Mouse (Mus musculus) embryonic facial prominence, embryonic 15.5 days (tissue): ENCODE results near the gene Casp7. TPM values are rescaled to one million over a fixed set of nuclear protein-coding genes. Genes with fewer than 3 reads are reported as not detected.

ENCODE experiments used
- ATAC-seq: fragments of 200-750 bp; cut with Nextera tagmentation; 2 replicates; pipeline ENCODE4 v1.8.0; 2017; ENCODE audit warnings: low read depth, moderate TSS enrichment; ENCODE audit not compliant: insufficient number of reproducible peaks, low FRiP score, low TSS enrichment
- H3K27ac ChIP-seq: fragments of 300-500 bp; sonication (generic); replicated peaks from 2 replicates; pipeline ENCODE4 v1.5.1; 2015; ENCODE audit warnings: mild to moderate bottlenecking, inconsistent platforms
- H3K27me3 ChIP-seq: fragments of 300-500 bp; sonication (generic); 2 replicates; pipeline ENCODE4 v1.6.1; 2015; ENCODE audit warnings: inconsistent platforms
- H3K36me3 ChIP-seq: fragments of 300-500 bp; sonication (generic); 2 replicates; pipeline ENCODE4 v1.6.1; 2015; ENCODE audit warnings: mild to moderate bottlenecking, inconsistent platforms
- H3K4me1 ChIP-seq: fragments of 300-500 bp; sonication (generic); 2 replicates; pipeline ENCODE4 v1.6.1; 2015; ENCODE audit warnings: inconsistent platforms
- H3K4me2 ChIP-seq: fragments of 300-500 bp; sonication (generic); replicated peaks from 2 replicates; pipeline ENCODE4 v1.6.1; 2015; ENCODE audit warnings: mild to moderate bottlenecking, inconsistent platforms
- H3K4me3 ChIP-seq: fragments of 300-500 bp; sonication (generic); replicated peaks from 2 replicates; pipeline ENCODE4 v1.5.1; 2015; ENCODE audit warnings: mild to moderate bottlenecking, inconsistent platforms
- H3K9ac ChIP-seq: fragments of 300-500 bp; sonication (generic); 2 replicates; pipeline ENCODE4 v1.6.1; 2015; ENCODE audit warnings: inconsistent platforms
- H3K9me3 ChIP-seq: fragments of 300-500 bp; sonication (generic); replicated peaks from 2 replicates; pipeline ENCODE4 v1.6.1; 2016; ENCODE audit warnings: inconsistent platforms
- WGBS: fragments of 180-500 bp; shearing (Covaris S2); methylation state at CpG from one replicate; pipeline ENCODE4 v1.1.7; 2015; 5-methylcytosine and 5-hydroxymethylcytosine counted together
- polyA plus RNA-seq: library from polyadenylated mRNA; unstranded; fragments of >200 nt; fragmentation: Nextera tagmentation; extraction: Ambion mirVana; gene quantifications from 2 replicates; pipeline ENCODE4 v1.2.1, GENCODE M21; 2015

The Casp7 gene
- polyA plus RNA-seq, 1 experiment from 2014 or later, result 25.0 TPM

DNA sequence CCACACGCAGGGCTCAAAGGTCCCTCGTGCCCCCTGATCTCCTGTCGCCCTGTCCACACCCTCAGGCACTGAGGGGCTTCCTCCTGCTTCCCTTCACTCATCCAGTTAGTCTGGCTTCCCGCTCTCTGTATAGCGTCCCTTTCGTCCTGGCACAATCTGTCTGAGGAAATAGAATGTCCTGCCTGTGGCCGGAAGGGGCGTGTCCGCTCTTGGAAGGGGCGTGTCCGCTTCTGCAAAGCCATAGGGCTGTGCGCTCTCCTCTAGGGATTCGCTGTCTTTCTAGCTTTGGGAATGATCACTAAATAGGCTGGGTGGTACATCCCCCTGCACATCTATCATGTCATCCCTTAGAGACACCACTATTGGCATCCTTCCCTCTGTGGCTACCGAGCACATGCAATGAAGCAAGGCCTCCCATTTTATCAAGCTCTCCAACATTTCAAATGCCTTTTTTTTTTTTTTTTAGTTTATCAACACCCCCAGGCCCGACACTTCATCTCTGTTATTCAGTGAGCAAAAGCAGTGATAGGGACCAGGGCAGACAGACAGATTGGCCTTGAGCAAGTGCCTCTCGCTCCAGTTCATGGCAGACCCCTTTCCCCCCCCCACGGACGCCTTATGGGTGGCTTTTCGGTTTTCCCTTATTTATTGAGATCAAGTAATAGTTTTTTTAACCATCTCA, 78.1 kb downstream of the Casp7 start:
- ATAC-seq, result no peak

DNA sequence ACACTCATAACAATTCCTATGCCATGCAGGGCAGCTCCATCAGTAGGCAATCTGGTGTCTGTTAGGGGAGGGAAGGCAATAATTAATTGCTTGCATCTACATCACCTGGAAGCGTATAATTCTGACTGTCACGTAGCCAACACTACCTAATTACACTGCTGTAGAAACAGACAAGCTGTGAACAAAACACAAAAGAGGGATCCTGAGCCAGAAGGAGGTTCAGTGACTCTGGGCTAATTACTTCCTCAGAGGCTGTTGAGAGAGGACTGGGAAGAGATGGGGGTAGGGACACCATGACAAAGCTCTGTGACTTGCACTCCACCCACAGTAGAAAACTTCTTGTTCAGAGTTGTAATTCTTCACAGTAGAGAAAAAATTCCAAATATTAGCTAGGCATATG, 79.6 kb downstream of the Casp7 start:
- H3K36me3 ChIP-seq, result no peaks in the 10 kb centered on the region
- no peak overlapping the region for H3K4me2 ChIP-seq
- no peak overlapping the region for H3K9ac ChIP-seq
- no peak overlapping the region for H3K4me3 ChIP-seq
- no peak overlapping the region for H3K27ac ChIP-seq
- 0 out of 2 replicates have a peak, but pooled peaks have one; percentile 63 for ATAC-seq
- WGBS, result 35% methylated on average over 2 of the region's 2 CpGs
- no peaks in the 10 kb centered on the region for H3K9me3 ChIP-seq
- H3K27me3 ChIP-seq, result no peaks in the 10 kb centered on the region
- peaks cover 2% of the 10 kb centered on the region for H3K4me1 ChIP-seq

More for the DNA sequence above, 78.1 kb downstream of the Casp7 start:
- peaks cover 6% of the 10 kb centered on the region for H3K4me1 ChIP-seq
- no peak overlapping the region for H3K9ac ChIP-seq
- H3K4me2 ChIP-seq, result no peak overlapping the region
- no peak overlapping the region for H3K27ac ChIP-seq
- no peaks in the 10 kb centered on the region for H3K36me3 ChIP-seq
- 53% methylated on average over 19 of the region's 19 CpGs for WGBS
- H3K4me3 ChIP-seq, result no peak overlapping the region
- no peaks in the 10 kb centered on the region for H3K9me3 ChIP-seq
- H3K27me3 ChIP-seq, result no peaks in the 10 kb centered on the region

DNA sequence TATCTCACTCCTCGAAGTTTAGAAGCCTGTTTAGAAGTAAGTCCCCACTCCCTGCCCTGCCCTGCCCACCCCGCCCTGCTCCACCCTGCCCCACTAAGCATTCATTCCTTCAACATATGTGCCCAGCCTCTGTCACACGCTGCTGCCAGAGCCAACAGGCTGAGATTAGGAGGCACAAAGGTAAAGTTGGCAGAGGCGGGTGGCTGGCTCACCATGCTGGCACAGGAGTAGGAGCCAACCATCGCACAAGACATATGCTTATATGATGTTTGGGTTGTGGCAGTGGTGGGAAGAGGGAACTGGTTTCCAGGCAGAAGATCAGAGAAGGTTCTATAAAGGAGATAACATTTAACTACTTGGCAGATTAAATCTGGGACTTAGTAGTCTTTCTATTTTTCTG, 80.3 kb downstream of the Casp7 start:
- Histone ChIP-seq H3K4me2 (no peak overlapping the region), H3K36me3 (no peaks in the 10 kb centered on the region), H3K9me3 (no peaks in the 10 kb centered on the region), H3K4me1 (no peaks in the 10 kb centered on the region; the same call in 1 of the 2 replicates), H3K27me3 (no peaks in the 10 kb centered on the region), H3K4me3 (no peak overlapping the region), H3K9ac (no peak overlapping the region), H3K27ac (no peak overlapping the region)
- 74% methylated on average over 5 of the region's 5 CpGs for WGBS
- ATAC-seq, result no peak

DNA sequence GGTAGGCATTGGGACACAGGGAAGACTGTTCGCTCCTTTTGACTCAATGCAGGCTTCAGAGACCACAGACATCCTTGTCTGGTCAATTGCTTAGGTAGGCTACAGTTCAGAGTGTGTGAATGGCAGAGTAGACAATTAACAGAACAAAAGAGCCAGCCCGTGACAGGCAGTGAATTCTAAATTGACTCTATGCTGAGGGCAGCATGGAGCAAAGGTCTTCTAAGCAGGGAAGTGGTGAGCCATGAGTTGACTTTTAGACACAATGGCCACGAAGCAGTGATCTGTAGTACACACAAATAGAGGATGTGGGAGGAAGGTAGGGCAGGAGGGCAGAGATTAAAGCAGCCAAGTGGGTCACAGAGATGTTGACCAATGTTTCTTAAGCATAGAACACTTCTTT, 80.9 kb downstream of the Casp7 start:
- Histone ChIP-seq H3K27me3 (no peaks in the 10 kb centered on the region), H3K4me1 (no peaks in the 10 kb centered on the region; the same call in 1 of the 2 replicates)
- WGBS, result 80% methylated on average over 3 of the region's 3 CpGs

DNA sequence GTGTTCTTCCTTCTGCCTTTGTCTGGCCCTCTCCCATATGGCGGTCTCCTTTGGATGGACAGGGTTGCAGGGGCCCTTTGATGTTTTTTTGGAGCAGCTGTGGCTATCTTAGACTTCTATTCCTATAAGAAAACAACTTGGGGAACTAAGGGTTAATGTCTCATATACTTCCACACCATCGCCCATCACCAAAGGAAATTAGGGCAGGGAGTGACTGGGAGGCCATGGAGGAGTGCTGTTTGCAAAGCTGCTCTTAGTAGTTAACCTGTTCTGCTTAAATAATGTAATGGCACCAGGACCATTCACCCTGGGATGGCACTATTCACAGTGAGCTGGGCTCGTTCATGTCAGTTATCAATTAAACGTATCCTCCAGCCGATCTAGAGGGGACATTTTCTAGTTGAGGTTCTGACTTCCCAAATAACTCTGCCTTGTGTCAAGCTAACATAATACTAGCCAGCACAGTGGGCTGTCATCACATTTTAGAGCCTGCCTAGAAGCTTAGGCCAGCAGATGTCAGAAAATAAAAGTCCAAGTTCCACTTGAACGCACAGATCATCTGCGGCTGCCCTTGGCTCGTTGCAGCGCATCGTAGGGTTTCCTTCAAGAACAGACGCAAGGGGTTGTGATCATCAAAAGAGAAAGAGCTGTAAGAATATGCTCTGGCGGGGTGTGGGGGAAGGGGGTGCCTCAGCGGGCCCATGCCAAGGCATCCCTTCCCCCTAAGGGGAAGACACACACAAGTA, 87.9 kb downstream of the Casp7 start:
- no peaks in the 10 kb centered on the region for H3K27me3 ChIP-seq
- H3K4me1 ChIP-seq, result peaks cover 6% of the 10 kb centered on the region; the same call in 1 of the 2 replicates
- no peak overlapping the region for H3K4me3 ChIP-seq
- H3K9ac ChIP-seq, result no peak overlapping the region
- 56% methylated on average over 13 of the region's 13 CpGs for WGBS
- H3K9me3 ChIP-seq, result no peaks in the 10 kb centered on the region
- H3K4me2 ChIP-seq, result no peak overlapping the region
- ATAC-seq, result no peak
- H3K27ac ChIP-seq, result no peak overlapping the region
- H3K36me3 ChIP-seq, result no peaks in the 10 kb centered on the region

More for the DNA sequence above, 80.9 kb downstream of the Casp7 start:
- no peak for ATAC-seq
- Histone ChIP-seq H3K4me3 (no peak overlapping the region), H3K9ac (no peak overlapping the region), H3K36me3 (no peaks in the 10 kb centered on the region), H3K4me2 (no peak overlapping the region), H3K27ac (no peak overlapping the region), H3K9me3 (no peaks in the 10 kb centered on the region)

DNA sequence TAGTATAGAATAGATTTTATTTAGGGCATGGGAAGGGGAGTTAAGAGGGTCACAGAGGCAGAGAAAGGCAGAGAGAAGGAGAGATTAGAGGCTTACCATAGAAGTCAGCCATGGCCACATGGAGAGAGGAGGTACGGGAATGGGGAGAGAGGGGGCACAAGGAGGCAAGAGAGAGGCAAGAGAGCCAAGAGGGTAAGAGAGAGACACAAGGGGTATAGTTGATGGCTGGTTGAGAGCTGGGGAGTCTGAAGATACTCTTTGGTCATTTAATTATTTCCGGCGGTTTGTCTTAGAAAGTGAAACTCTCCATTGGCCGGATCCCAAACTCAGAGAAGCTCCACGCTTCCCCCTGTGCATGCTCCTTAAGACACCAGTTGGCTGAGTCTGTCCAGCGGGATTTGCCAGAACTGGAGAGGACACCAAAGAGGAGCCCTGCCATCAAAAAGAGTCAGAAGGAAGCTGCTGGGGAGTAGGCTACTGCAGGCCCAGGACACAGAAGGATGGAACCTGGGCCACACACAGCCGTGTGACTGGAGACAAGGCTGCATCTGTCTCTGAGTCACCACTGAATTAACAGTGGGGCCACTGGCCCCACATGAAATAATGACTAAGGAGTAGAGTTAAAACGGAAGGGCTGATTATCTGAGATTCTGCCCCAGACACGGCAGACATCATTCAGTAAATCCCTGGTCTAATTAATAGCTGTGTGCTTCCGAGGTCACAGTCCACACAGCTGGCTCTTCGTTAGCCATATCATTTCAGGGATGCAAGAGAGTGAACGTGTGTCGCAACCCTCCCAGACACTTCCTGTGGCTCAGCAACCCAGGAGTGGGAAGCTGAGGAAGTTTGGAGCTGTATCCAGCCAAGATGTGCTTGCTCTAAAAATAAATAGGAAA, 88.7 kb downstream of the Casp7 start:
- H3K4me1 ChIP-seq, result peaks cover 6% of the 10 kb centered on the region; the same call in 1 of the 2 replicates
- WGBS, result 60% methylated on average over 13 of the region's 13 CpGs
- no peaks in the 10 kb centered on the region for H3K27me3 ChIP-seq
- no peaks in the 10 kb centered on the region for H3K9me3 ChIP-seq
- H3K9ac ChIP-seq, result no peak overlapping the region
- ATAC-seq, result no peak
- H3K4me3 ChIP-seq, result no peak overlapping the region
- H3K4me2 ChIP-seq, result no peak overlapping the region
- H3K27ac ChIP-seq, result no peak overlapping the region
- no peaks in the 10 kb centered on the region for H3K36me3 ChIP-seq

DNA sequence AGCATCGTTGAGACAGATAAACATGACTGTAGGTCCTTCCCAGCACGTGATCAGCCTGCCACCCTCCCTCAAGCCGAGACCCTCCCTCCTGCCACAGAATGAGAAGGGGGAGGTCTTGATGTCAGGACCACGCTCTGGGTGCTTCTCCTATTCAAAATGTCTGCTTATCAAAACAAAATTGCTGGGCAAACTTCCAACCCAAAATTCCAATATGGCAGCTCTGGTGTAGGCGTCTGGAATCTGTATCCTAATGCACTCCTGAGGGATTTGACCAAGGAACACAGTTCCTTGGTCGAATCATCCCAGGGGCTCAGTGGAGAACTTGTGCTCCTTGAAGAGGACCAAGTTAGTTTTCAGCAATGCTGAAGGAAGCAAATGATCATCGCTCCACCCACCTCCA, 90.0 kb downstream of the Casp7 start:
- no peak overlapping the region for H3K4me3 ChIP-seq
- ATAC-seq, result no peak
- H3K4me2 ChIP-seq, result no peak overlapping the region
- 78% methylated on average over 7 of the region's 7 CpGs for WGBS
- H3K27me3 ChIP-seq, result no peaks in the 10 kb centered on the region
- H3K36me3 ChIP-seq, result no peaks in the 10 kb centered on the region
- H3K27ac ChIP-seq, result no peak overlapping the region
- H3K9ac ChIP-seq, result no peak overlapping the region
- peaks cover 6% of the 10 kb centered on the region; the same call in 1 of the 2 replicates for H3K4me1 ChIP-seq
- no peaks in the 10 kb centered on the region for H3K9me3 ChIP-seq

DNA sequence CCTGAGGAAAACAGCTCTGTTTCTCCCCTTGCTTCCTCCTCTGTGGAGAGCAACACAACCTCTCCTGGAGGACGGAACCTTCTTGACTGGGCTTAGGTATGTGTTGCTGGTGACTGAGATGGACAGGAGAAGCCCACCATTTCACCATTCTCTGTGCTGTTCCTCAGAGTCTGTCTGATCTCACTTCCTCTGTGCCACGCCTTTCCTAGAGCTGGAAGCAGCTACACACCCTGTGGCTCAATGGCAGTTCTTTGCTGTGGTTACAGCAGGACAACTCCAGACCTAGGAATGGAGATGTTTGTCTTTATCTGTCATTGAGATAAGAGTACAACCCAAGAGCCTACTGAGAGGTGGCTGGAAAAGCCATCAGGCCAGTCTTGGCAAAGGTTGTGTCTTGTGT, 90.4 kb downstream of the Casp7 start:
- no peaks in the 10 kb centered on the region for H3K36me3 ChIP-seq
- no peak overlapping the region for H3K4me3 ChIP-seq
- WGBS, result 97% methylated on average over 2 of the region's 2 CpGs
- H3K9me3 ChIP-seq, result no peaks in the 10 kb centered on the region
- ATAC-seq, result no peak
- H3K27ac ChIP-seq, result no peak overlapping the region
- H3K4me2 ChIP-seq, result no peak overlapping the region
- no peak overlapping the region for H3K9ac ChIP-seq
- peaks cover 6% of the 10 kb centered on the region; the same call in 1 of the 2 replicates for H3K4me1 ChIP-seq
- H3K27me3 ChIP-seq, result no peaks in the 10 kb centered on the region

DNA sequence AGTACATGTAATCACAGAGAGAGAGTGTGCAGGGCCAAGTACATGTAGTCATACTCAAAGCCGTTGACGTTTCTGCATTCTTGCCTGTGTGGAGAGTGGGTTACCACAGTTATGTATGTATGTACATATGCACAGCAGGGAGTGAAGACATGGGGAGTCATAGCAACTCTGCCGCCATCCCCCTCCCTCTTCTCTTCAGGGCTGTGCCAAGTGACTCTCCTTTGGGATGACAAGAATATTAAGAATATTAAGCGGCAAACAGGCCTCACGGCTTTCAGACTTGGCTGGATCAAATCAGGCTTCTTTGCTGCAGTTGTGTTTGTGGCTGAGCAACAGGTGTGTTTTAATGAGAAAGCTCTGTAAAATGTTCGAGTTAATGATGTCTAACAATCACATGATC, 92.7 kb downstream of the Casp7 start:
- 45% methylated on average over 6 of the region's 6 CpGs for WGBS
- Histone ChIP-seq H3K27ac (no peak overlapping the region), H3K36me3 (no peaks in the 10 kb centered on the region), H3K9me3 (no peaks in the 10 kb centered on the region), H3K4me2 (no peak overlapping the region), H3K9ac (no peak overlapping the region), H3K27me3 (no peaks in the 10 kb centered on the region), H3K4me1 (peaks cover 6% of the 10 kb centered on the region; the same call in 1 of the 2 replicates), H3K4me3 (no peak overlapping the region)
- no peak for ATAC-seq
